Comparison of ENCODE assay signal across 12 mouse cellular contexts in the genomic region with DNA sequence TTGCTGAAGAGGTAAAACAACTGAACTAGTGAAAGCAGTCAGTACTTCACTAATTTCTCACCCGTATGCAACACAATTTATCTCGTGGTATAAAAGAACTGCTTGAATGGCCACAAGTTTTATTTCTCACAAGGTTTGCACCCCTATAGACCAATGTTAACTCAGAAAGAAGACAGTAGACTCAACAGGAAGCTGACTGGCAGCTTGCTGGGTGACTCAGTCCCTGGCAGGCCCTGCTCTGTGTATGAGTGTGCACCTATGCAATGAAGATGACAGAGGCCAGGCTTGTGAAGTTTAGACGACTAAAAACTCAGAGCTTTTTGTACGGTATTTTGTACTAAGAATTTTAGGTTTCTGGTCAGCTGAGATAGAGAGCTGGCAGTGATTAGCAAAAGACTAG.
DNase-seq lines count a peak whose midpoint lies in the region; ATAC-seq lines count a peak whose summit lies in the region.
"Had no signal": no experiment of that assay in that cellular context is flagged by ENCODE, and none has a peak within 500 bp of the region (broad histone marks: within the 10 kb centered on the region; RNA-seq: fewer than 3 reads in every experiment).

No protein-coding gene starts in this region.

- H3K4me1 ChIP-seq in forebrain, embryonic 12.5 days = peaks cover 10% of the 10 kb centered on the region
- H3K4me1 ChIP-seq in forebrain, embryonic 10.5 days = peaks cover 21% of the 10 kb centered on the region
- peaks cover 7% of the 10 kb centered on the region; the same call in 1 of the 2 replicates for H3K4me1 ChIP-seq in limb, embryonic 10.5 days

- no peaks in the 10 kb centered on the region for H3K27me3 ChIP-seq in forebrain, embryonic 12.5 days
- H3K27me3 ChIP-seq in forebrain, embryonic 10.5 days (ENCODE audit: poor library complexity, severe bottlenecking) = no peaks in the 10 kb centered on the region
- no peaks in the 10 kb centered on the region for H3K27me3 ChIP-seq in limb, embryonic 10.5 days (ENCODE audit: low read depth, poor library complexity, severe bottlenecking)

- DNase-seq in forebrain, embryonic 10.5 days (ENCODE audit: extremely low spot score, low spot score) = no peak
- peak; percentile 50 for DNase-seq in urinary bladder, postnatal 14 days (ENCODE audit: low spot score)
- DNase-seq in urinary bladder, postnatal 4 days (ENCODE audit: low spot score in 2 of 2) = no peak
- DNase-seq in adrenal gland, postnatal 36 days = peak; percentile 73 to 74
- no peak for DNase-seq in thymus, postnatal 10 days (ENCODE audit: low spot score in 2 of 2)
- DNase-seq in limb, embryonic 10.5 days (ENCODE audit: low spot score) = no peak
- DNase-seq: gastrocnemius, postnatal 25 days; right cerebral cortex, postnatal 4 days had no signal

- H3K9ac ChIP-seq in forebrain, embryonic 12.5 days = no peak overlapping the region
- H3K9ac ChIP-seq: liver, embryonic 14.5 days had no signal

- ATAC-seq in forebrain, embryonic 12.5 days (ENCODE audit: low FRiP score) = no peak
- ATAC-seq in megakaryocyte progenitor cell, adult 5-6 weeks (replicated peaks; ENCODE audit: poor library complexity) = no peak

- no peak overlapping the region for H3K4me2 ChIP-seq in forebrain, embryonic 12.5 days

- H3K27ac ChIP-seq in forebrain, embryonic 12.5 days = 0 out of 2 replicates have a peak overlapping the region, but pooled peaks have one; percentile 42
- no peak overlapping the region for H3K27ac ChIP-seq in forebrain, embryonic 10.5 days
- H3K27ac ChIP-seq in limb, embryonic 10.5 days = no peak overlapping the region
- H3K27ac ChIP-seq: heart, embryonic 10.5 days; liver, embryonic 14.5 days had no signal

- WGBS in forebrain, embryonic 12.5 days = 60% methylated on average over 4 of the region's 4 CpGs
- 77% methylated on average over 4 of the region's 4 CpGs for WGBS in forebrain, embryonic 10.5 days
- WGBS in limb, embryonic 10.5 days = 83% methylated on average over 4 of the region's 4 CpGs

- H3K9me3 ChIP-seq in forebrain, embryonic 12.5 days = no peaks in the 10 kb centered on the region
- no peaks in the 10 kb centered on the region for H3K9me3 ChIP-seq in forebrain, embryonic 10.5 days
- no peaks in the 10 kb centered on the region for H3K9me3 ChIP-seq in limb, embryonic 10.5 days (replicated peaks)
- H3K9me3 ChIP-seq: heart, embryonic 10.5 days had no signal

- H3K4me3 ChIP-seq in forebrain, embryonic 12.5 days (replicated peaks) = no peak overlapping the region
- no peak overlapping the region for H3K4me3 ChIP-seq in forebrain, embryonic 10.5 days
- no peak overlapping the region for H3K4me3 ChIP-seq in limb, embryonic 10.5 days
- H3K4me3 ChIP-seq: heart, embryonic 10.5 days had no signal

- no peaks in the 10 kb centered on the region for H3K36me3 ChIP-seq in forebrain, embryonic 12.5 days (replicated peaks)
- H3K36me3 ChIP-seq in forebrain, embryonic 10.5 days (replicated peaks) = no peaks in the 10 kb centered on the region
- no peaks in the 10 kb centered on the region for H3K36me3 ChIP-seq in limb, embryonic 10.5 days
- H3K36me3 ChIP-seq: heart, embryonic 10.5 days had no signal

Comparison
In these comparisons a context has a peak if more than half of its experiments do, and no peak if none do; other contexts are left out.
1. DNase-seq: peak in urinary bladder, postnatal 14 days (single experiment) and adrenal gland, postnatal 36 days (2 of 2); none in forebrain, embryonic 10.5 days (single experiment), urinary bladder, postnatal 4 days (0 of 2), thymus, postnatal 10 days (0 of 2) and limb, embryonic 10.5 days (single experiment).